Mouse (Mus musculus) testis, adult 2 months (tissue): ENCODE measurements around the gene Efcab10.

Experiments
- CTCF ChIP-seq: fragments of 200-500 bp; IDR thresholded peaks from 2 replicates; pipeline ENCODE4 v1.5.1; 2012; ENCODE audit warnings: low read depth, mild to moderate bottlenecking, inconsistent platforms, low read length, moderate library complexity; ENCODE audit not compliant: control insufficient read depth, insufficient read depth, insufficient replicate concordance
- POLR2A ChIP-seq: fragments of 200-500 bp; IDR thresholded peaks from 2 replicates; pipeline ENCODE4 v1.6.1; 2012; ENCODE audit warnings: low read depth, mild to moderate bottlenecking, inconsistent platforms, low read length, moderate library complexity; ENCODE audit not compliant: control insufficient read depth

DNA sequence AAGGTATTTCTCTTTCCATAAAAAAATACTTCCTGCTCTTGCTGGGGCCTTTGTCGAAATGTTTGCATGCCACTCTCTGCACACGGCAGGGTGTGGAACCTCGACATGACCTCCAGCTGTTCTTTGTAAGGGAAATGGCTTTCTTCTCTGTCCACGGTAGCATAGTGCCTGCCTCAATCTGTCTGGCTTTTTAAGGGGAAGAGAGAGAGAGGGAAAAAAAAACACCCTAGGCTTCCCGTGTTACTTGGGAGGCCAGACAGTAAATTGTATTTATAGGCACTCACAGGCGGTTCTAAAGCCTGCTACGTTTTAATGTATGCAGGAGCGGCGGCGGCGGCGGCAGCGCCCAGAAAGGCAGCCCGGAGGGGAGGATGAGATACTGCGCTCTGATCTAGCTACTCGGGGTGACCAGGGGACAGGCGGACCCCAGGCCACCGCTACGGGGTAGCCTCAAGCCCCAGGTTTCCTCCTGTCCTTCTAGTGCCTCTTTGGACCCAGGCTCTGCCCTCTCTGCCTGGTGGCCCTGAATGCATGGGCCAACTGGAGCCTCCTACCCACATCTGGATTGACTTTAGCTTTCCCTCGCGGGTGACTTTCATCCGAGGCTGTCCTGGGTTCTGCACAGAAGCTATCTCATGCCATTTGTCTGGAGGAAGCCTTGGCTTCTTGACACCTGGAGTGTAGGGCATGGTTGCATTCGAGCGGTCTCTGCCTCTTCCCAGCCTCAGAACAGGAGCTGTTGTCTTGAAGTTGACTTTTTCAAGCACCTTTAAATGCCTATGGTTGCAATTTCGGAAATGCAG lies 49.5 kb upstream of the Efcab10 start:
- TF ChIP-seq CTCF (no peak), POLR2A (no peak)
